Mouse (Mus musculus) hindbrain, embryonic 16.5 days (tissue): ENCODE measurements around the gene Gm20481. TPM values are rescaled to one million over a fixed set of nuclear protein-coding genes. Genes with fewer than 3 reads are reported as not detected.

Experiments used
- ATAC-seq: fragments of 200-750 bp; cut with Nextera tagmentation; 2 replicates; pipeline ENCODE4 v1.8.0; 2017; ENCODE audit warnings: moderate TSS enrichment, moderate library complexity
- H3K27ac ChIP-seq: fragments of 300-500 bp; sonication (generic); 2 replicates; pipeline ENCODE4 v1.5.1; 2014; ENCODE audit warnings: low read depth, mild to moderate bottlenecking, control low read depth, low read length, moderate library complexity
- H3K27me3 ChIP-seq: fragments of 300-500 bp; sonication (generic); replicated peaks from 2 replicates; pipeline ENCODE4 v1.6.1; 2014; ENCODE audit warnings: low read length; ENCODE audit not compliant: control insufficient read depth, insufficient read depth
- H3K36me3 ChIP-seq: fragments of 300-500 bp; sonication (generic); 2 replicates; pipeline ENCODE4 v1.6.1; 2014; ENCODE audit warnings: mild to moderate bottlenecking, low read length, moderate library complexity, mixed read lengths; ENCODE audit not compliant: control insufficient read depth, insufficient read depth
- H3K4me1 ChIP-seq: fragments of 300-500 bp; sonication (generic); 2 replicates; pipeline ENCODE4 v1.6.1; 2014; ENCODE audit warnings: low read depth, low read length; ENCODE audit not compliant: control insufficient read depth, insufficient read depth
- H3K4me2 ChIP-seq: fragments of 300-500 bp; sonication (generic); 2 replicates; pipeline ENCODE4 v1.6.1; 2014; ENCODE audit warnings: mild to moderate bottlenecking, low read length, control low read depth, moderate library complexity
- H3K4me3 ChIP-seq: fragments of 300-500 bp; sonication (generic); 2 replicates; pipeline ENCODE4 v1.5.1; 2014; ENCODE audit warnings: mild to moderate bottlenecking, low read length, control low read depth, moderate library complexity
- H3K9ac ChIP-seq: fragments of 300-500 bp; sonication (generic); 2 replicates; pipeline ENCODE4 v1.6.1; 2014; ENCODE audit warnings: low read depth, mild to moderate bottlenecking, control low read depth, low read length, moderate library complexity
- H3K9me3 ChIP-seq: fragments of 300-500 bp; sonication (generic); 2 replicates; pipeline ENCODE4 v1.6.1; 2014; ENCODE audit warnings: mild to moderate bottlenecking, low read length, moderate library complexity; ENCODE audit not compliant: control insufficient read depth
- WGBS: fragments of 180-500 bp; shearing (Covaris S2); extraction: QIAGEN DNeasy Blood & Tissue Kit; methylation state at CpG from one replicate; pipeline ENCODE4 v1.1.7; 2014; 5-methylcytosine and 5-hydroxymethylcytosine counted together
- polyA plus RNA-seq: library from polyadenylated mRNA; unstranded; fragments of >200 nt; fragmentation: Nextera tagmentation; extraction: Ambion mirVana; gene quantifications from 2 replicates; pipeline ENCODE4 v1.2.1, GENCODE M21; 2015

The Gm20481 gene
- polyA plus RNA-seq, 1 experiment from 2014 or later: not detected

- peaks cover 6% of the 10 kb centered on the region for H3K36me3 ChIP-seq
- no peak overlapping the region for H3K27ac ChIP-seq
- H3K9ac ChIP-seq: no peak overlapping the region
- ATAC-seq: no peak
- H3K4me3 ChIP-seq: no peak overlapping the region
- no peak overlapping the region for H3K4me2 ChIP-seq
- no peaks in the 10 kb centered on the region for H3K27me3 ChIP-seq
- peaks cover 11% of the 10 kb centered on the region for H3K4me1 ChIP-seq
- no peaks in the 10 kb centered on the region for H3K9me3 ChIP-seq
- WGBS: 43% methylated on average over 4 of the region's 4 CpGs
These were observed 20.2 kb upstream of the Gm20481 start for GRCm38 (mm10) chr17:34949553-34949969.

GRCm38 (mm10) chr17:34950514-34951455 is 18.9 kb upstream of the Gm20481 start:
- Histone ChIP-seq H3K9me3 (no peaks in the 10 kb centered on the region), H3K27me3 (no peaks in the 10 kb centered on the region), H3K4me2 (peak overlapping the region; percentile 64), H3K4me1 (peaks cover 11% of the 10 kb centered on the region), H3K36me3 (peaks cover 6% of the 10 kb centered on the region), H3K4me3 (peak overlapping the region; percentile 78), H3K27ac (peak overlapping the region; percentile 51), H3K9ac (peak overlapping the region; percentile 93)
- ATAC-seq: no peak
- WGBS: 24% methylated on average over 10 of the region's 10 CpGs

GRCm38 (mm10) chr17:34951636-34952377 is 17.9 kb upstream of the Gm20481 start:
- Histone ChIP-seq H3K9me3 (no peaks in the 10 kb centered on the region), H3K4me1 (peaks cover 11% of the 10 kb centered on the region), H3K4me3 (peak overlapping the region; percentile 78), H3K27me3 (no peaks in the 10 kb centered on the region), H3K4me2 (peak overlapping the region; percentile 64), H3K27ac (peak overlapping the region; percentile 84), H3K36me3 (peaks cover 6% of the 10 kb centered on the region), H3K9ac (peak overlapping the region; percentile 93)
- under 1% methylated on average over 29 of the region's 29 CpGs for WGBS
- no peak; the same call in 1 of the 2 replicates for ATAC-seq

- Histone ChIP-seq H3K4me2 (peak overlapping the region; percentile 50), H3K27ac (peak overlapping the region; percentile 84), H3K4me3 (peak overlapping the region; percentile 78), H3K27me3 (no peaks in the 10 kb centered on the region), H3K9ac (peak overlapping the region; percentile 93), H3K4me1 (peaks cover 11% of the 10 kb centered on the region), H3K36me3 (peaks cover 6% of the 10 kb centered on the region), H3K9me3 (no peaks in the 10 kb centered on the region)
- ATAC-seq: peak; percentile 88
- WGBS: 0% methylated on average over 23 of the region's 23 CpGs
These were observed 17.2 kb upstream of the Gm20481 start for GRCm38 (mm10) chr17:34952378-34953040.

GRCm38 (mm10) chr17:34953258-34953657 is 16.5 kb upstream of the Gm20481 start:
- Histone ChIP-seq H3K27me3 (no peaks in the 10 kb centered on the region), H3K4me1 (peaks cover 11% of the 10 kb centered on the region), H3K36me3 (peaks cover 6% of the 10 kb centered on the region), H3K27ac (no peak overlapping the region), H3K9me3 (no peaks in the 10 kb centered on the region), H3K9ac (no peak overlapping the region), H3K4me3 (no peak overlapping the region), H3K4me2 (no peak overlapping the region; the same call in 1 of the 2 replicates)
- WGBS: 91% methylated on average over 3 of the region's 3 CpGs
- ATAC-seq: no peak

- no peak for ATAC-seq
- Histone ChIP-seq H3K27ac (no peak overlapping the region), H3K9ac (no peak overlapping the region), H3K4me1 (peaks cover 11% of the 10 kb centered on the region), H3K4me2 (no peak overlapping the region), H3K9me3 (no peaks in the 10 kb centered on the region), H3K27me3 (no peaks in the 10 kb centered on the region), H3K4me3 (no peak overlapping the region), H3K36me3 (peaks cover 6% of the 10 kb centered on the region)
- 89% methylated on average over 4 of the region's 4 CpGs for WGBS
These were observed 15.8 kb upstream of the Gm20481 start for GRCm38 (mm10) chr17:34953904-34954303.

- 86% methylated on average over 4 of the region's 4 CpGs for WGBS
- Histone ChIP-seq H3K27me3 (no peaks in the 10 kb centered on the region), H3K4me2 (no peak overlapping the region), H3K36me3 (peaks cover 2% of the 10 kb centered on the region), H3K4me1 (peaks cover 12% of the 10 kb centered on the region), H3K9me3 (no peaks in the 10 kb centered on the region), H3K27ac (no peak overlapping the region), H3K9ac (no peak overlapping the region), H3K4me3 (no peak overlapping the region)
- no peak for ATAC-seq
These were observed 14.9 kb upstream of the Gm20481 start for GRCm38 (mm10) chr17:34954831-34955230.

GRCm38 (mm10) chr17:34955884-34956283 is 13.8 kb upstream of the Gm20481 start:
- Histone ChIP-seq H3K27ac (no peak overlapping the region), H3K4me2 (no peak overlapping the region), H3K27me3 (no peaks in the 10 kb centered on the region), H3K9ac (no peak overlapping the region), H3K4me3 (no peak overlapping the region), H3K9me3 (no peaks in the 10 kb centered on the region), H3K4me1 (peaks cover 5% of the 10 kb centered on the region), H3K36me3 (no peaks in the 10 kb centered on the region)
- no peak for ATAC-seq
- 77% methylated on average over 3 of the region's 3 CpGs for WGBS
